Comparison of ENCODE assay signal across 8 mouse cellular contexts in genomic region chr3:95434136-95434982, GRCm38 (mm10). TPM values are rescaled to one million over a fixed set of nuclear protein-coding genes. Genes with fewer than 3 reads are reported as not detected.
DNase-seq lines count a peak whose midpoint lies in the region; ATAC-seq and TF ChIP-seq lines count a peak whose summit lies in the region.

Arnt (plus strand) TSS chr3:95434388.

- H3K4me3 ChIP-seq in embryonic facial prominence, embryonic 14.5 days (ENCODE audit: low read depth, low read length) = peak within 1 kb of the TSS; percentile 87
- peak within 1 kb of the TSS; percentile 98 for H3K4me3 ChIP-seq in heart, adult 2 months
- H3K4me3 ChIP-seq in limb, embryonic 13.5 days = peak within 1 kb of the TSS; percentile 86
- peak within 1 kb of the TSS; percentile 93 for H3K4me3 ChIP-seq in midbrain, embryonic 16.5 days (ENCODE audit: low read depth, low read length)

- under 1% methylated on average over 43 of the region's 47 CpGs for WGBS in embryonic facial prominence, embryonic 14.5 days
- under 1% methylated on average over 47 of the region's 47 CpGs for WGBS in heart, adult 2 months
- under 1% methylated on average over 46 of the region's 47 CpGs for WGBS in limb, embryonic 13.5 days
- WGBS in midbrain, embryonic 16.5 days = under 1% methylated on average over 46 of the region's 47 CpGs

- DNase-seq in 3T3-L1 (ENCODE audit: low read depth, low spot score) = peak; percentile 100
- peak; percentile 56 to 88 for DNase-seq in adrenal gland, postnatal 4 days (ENCODE audit: low spot score in 2 of 2)
- peak; percentile 98 for DNase-seq in embryonic facial prominence, embryonic 14.5 days (ENCODE audit: low spot score)
- peak; percentile 91 to 96 for DNase-seq in heart, adult 2 months
- DNase-seq in kidney, adult 8-10 months = peak; percentile 94 to 96
- DNase-seq in spleen, postnatal 10 days (ENCODE audit: low spot score in 2 of 2) = peak; percentile 91 to 92

- no peak for TF ChIP-seq CTCF in heart, adult 2 months (IDR thresholded peaks at IDR 0.05)

- no peaks in the 10 kb centered on the region for H3K27me3 ChIP-seq in embryonic facial prominence, embryonic 14.5 days (replicated peaks; ENCODE audit: control insufficient read depth, insufficient read depth, low read length)
- H3K27me3 ChIP-seq in heart, adult 2 months (ENCODE audit: control insufficient read depth, insufficient read depth, low read length) = no peaks in the 10 kb centered on the region
- H3K27me3 ChIP-seq in limb, embryonic 13.5 days = no peaks in the 10 kb centered on the region
- H3K27me3 ChIP-seq in midbrain, embryonic 16.5 days (ENCODE audit: control insufficient read depth, insufficient read depth, low read depth, low read length) = no peaks in the 10 kb centered on the region

- peak within 1 kb of the TSS; percentile 84 for H3K27ac ChIP-seq in embryonic facial prominence, embryonic 14.5 days (replicated peaks; ENCODE audit: low read depth, low read length)
- peak within 1 kb of the TSS; percentile 93 for H3K27ac ChIP-seq in heart, adult 2 months
- peak within 1 kb of the TSS; percentile 78 for H3K27ac ChIP-seq in limb, embryonic 13.5 days
- peak within 1 kb of the TSS; percentile 88 for H3K27ac ChIP-seq in midbrain, embryonic 16.5 days (ENCODE audit: low read length)

- ATAC-seq in embryonic facial prominence, embryonic 14.5 days (ENCODE audit: low read depth) = peak; percentile 99
- peak; percentile 99 for ATAC-seq in limb, embryonic 13.5 days (ENCODE audit: low FRiP score, low read depth)
- peak; percentile 99 for ATAC-seq in midbrain, embryonic 16.5 days

- peaks cover 21% of the 10 kb centered on the region for H3K36me3 ChIP-seq in embryonic facial prominence, embryonic 14.5 days (ENCODE audit: control insufficient read depth, insufficient read depth, low read length)
- peaks cover 13% of the 10 kb centered on the region for H3K36me3 ChIP-seq in heart, adult 2 months (ENCODE audit: control insufficient read depth, insufficient read depth, low read length)
- peaks cover 25% of the 10 kb centered on the region for H3K36me3 ChIP-seq in limb, embryonic 13.5 days
- H3K36me3 ChIP-seq in midbrain, embryonic 16.5 days (ENCODE audit: control insufficient read depth, insufficient read depth, low read length) = no peaks in the 10 kb centered on the region; the same call in 1 of the 2 replicates

- peaks cover 14% of the 10 kb centered on the region; the same call in 1 of the 2 replicates for H3K4me1 ChIP-seq in embryonic facial prominence, embryonic 14.5 days (ENCODE audit: control insufficient read depth, insufficient read depth, low read length)
- peaks cover 7% of the 10 kb centered on the region for H3K4me1 ChIP-seq in heart, adult 2 months (ENCODE audit: control insufficient read depth, insufficient read depth, low read length)
- H3K4me1 ChIP-seq in limb, embryonic 13.5 days = peaks cover 17% of the 10 kb centered on the region
- peaks cover 16% of the 10 kb centered on the region for H3K4me1 ChIP-seq in midbrain, embryonic 16.5 days (ENCODE audit: control insufficient read depth, insufficient read depth, low read length)

- H3K9me3 ChIP-seq in embryonic facial prominence, embryonic 14.5 days (ENCODE audit: control insufficient read depth, low read length) = no peaks in the 10 kb centered on the region
- no peaks in the 10 kb centered on the region for H3K9me3 ChIP-seq in limb, embryonic 13.5 days
- no peaks in the 10 kb centered on the region for H3K9me3 ChIP-seq in midbrain, embryonic 16.5 days (replicated peaks; ENCODE audit: control insufficient read depth, low read length, poor library complexity, severe bottlenecking)

- intact Hi-C loops in heart, adult 2 months (cut with DNase I) = loop anchor here (1.0 to 10.0 kb wide), 3 partner anchors 9 to 150 kb away; partner anchors contain the start of genes Golph3l and Setdb1

- TF ChIP-seq POLR2A in heart, adult 2 months (IDR thresholded peaks at IDR 0.05; ENCODE audit: insufficient read depth, low read depth, low read length) = peak; percentile 97

- peaks cover 6% of the 10 kb centered on the region for H3K79me2 ChIP-seq in heart, adult 2 months (replicated peaks; ENCODE audit: control insufficient read depth, insufficient read depth, low read length)

- H3K9ac ChIP-seq in embryonic facial prominence, embryonic 14.5 days (ENCODE audit: low read depth, low read length) = peak within 1 kb of the TSS; percentile 87
- peak within 1 kb of the TSS; percentile 76 for H3K9ac ChIP-seq in heart, adult 2 months (ENCODE audit: low read depth, low read length)
- peak within 1 kb of the TSS; percentile 86 for H3K9ac ChIP-seq in limb, embryonic 13.5 days
- peak within 1 kb of the TSS; percentile 88 for H3K9ac ChIP-seq in midbrain, embryonic 16.5 days (ENCODE audit: low read depth, low read length)

- TF ChIP-seq EP300 in heart, adult 2 months (IDR thresholded peaks at IDR 0.05; ENCODE audit: insufficient read depth, low read depth, low read length) = peak; percentile 78; the same call in 1 of the 2 replicates

- peak within 1 kb of the TSS; percentile 68 for H3K4me2 ChIP-seq in embryonic facial prominence, embryonic 14.5 days (ENCODE audit: low read depth, low read length)
- H3K4me2 ChIP-seq in limb, embryonic 13.5 days (replicated peaks) = peak within 1 kb of the TSS; percentile 75
- H3K4me2 ChIP-seq in midbrain, embryonic 16.5 days (ENCODE audit: low read length) = peak within 1 kb of the TSS; percentile 79

RNA-seq across cellular contexts. Expression of gene Arnt, which starts in this region (rescaled TPM):
- total RNA-seq in adrenal gland, postnatal 4 days (2021) = 10 to 100 TPM; 76.4 to 76.5 TPM
- polyA plus RNA-seq in embryonic facial prominence, embryonic 14.5 days (2014; fragmentation: Nextera tagmentation; extraction: Ambion mirVana) = 32.5 and 38.1 TPM in 2 replicates
- total RNA-seq in heart, adult 2 months (2021) = 10 to 100 TPM; 37.4 to 41.5 TPM
- polyA plus RNA-seq in heart, adult 2 months (2012; rRNA removed) = 26.2 and 34.1 TPM in 2 replicates
- 53.5 and 56.1 TPM in 2 replicates for polyA plus RNA-seq in limb, embryonic 13.5 days (2015; fragmentation: Nextera tagmentation; extraction: Ambion mirVana)
- polyA plus RNA-seq in midbrain, embryonic 16.5 days (2015; fragmentation: Nextera tagmentation; extraction: Ambion mirVana) = 18.4 and 18.8 TPM in 2 replicates

Comparison
In these comparisons a context has a peak if more than half of its experiments do, and no peak if none do; other contexts are left out.
1. Peak in every context shown above with its lines: DNase-seq, ATAC-seq, H3K4me3 ChIP-seq and H3K27ac ChIP-seq.